10 mouse cellular contexts compared by ENCODE assay signal in the genomic region with DNA sequence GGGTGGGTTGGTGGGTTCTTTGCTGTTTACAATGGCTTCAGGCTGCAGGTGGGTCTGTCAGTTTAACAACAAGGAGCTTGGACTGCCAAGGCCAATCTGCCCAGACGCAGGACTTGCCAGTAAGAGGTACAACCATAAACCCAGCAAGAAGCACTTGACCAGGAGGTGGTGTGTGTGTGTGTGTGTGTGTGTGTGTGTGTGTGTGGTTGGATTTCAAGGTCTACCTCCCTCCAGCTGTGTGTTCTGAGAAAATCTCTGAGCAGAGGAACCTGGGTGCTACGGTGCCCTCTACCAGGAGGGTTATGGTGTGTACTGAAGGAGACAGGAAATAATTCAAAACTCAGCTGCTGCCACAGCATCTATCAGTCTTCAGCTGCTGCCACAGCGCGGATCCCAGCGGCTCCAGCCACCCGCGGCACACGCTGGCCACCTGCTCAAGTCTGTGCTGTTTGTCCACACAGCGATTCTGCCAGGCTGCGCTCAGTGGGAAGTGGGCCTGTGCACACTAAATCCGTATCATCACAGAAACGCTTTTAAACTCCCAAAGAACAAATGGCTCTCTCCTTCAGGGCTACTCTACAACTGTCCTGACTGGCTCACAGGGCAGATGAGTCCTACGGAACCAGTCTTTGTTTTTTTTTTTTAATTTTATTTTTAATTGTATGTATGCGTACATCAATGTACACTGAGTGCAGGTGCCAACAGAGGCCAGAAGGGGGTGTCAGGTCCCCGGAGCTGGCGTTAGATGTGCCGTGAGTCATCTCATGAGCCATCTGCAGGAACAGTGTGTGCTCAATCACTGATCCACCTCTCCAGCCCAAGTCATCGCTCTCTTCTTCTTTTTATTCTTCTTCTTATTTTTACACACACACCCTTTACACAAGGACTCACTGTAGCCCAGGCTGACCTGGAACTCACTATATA. TPM values are rescaled to one million over a fixed set of nuclear protein-coding genes. Genes with fewer than 3 reads are reported as not detected.
DNase-seq lines count a peak whose midpoint lies in the region; ATAC-seq and TF ChIP-seq lines count a peak whose summit lies in the region.
"Had no signal": no experiment of that assay in that cellular context is flagged by ENCODE, and none has a peak within 500 bp of the region (broad histone marks: within the 10 kb centered on the region; RNA-seq: fewer than 3 reads in every experiment).

No protein-coding gene starts in this region.

- no peaks in the 10 kb centered on the region for H3K27me3 ChIP-seq in intestine, postnatal 0 days (replicated peaks; ENCODE audit: control insufficient read depth, insufficient read depth, low read length)
- H3K27me3 ChIP-seq in intestine, embryonic 15.5 days (replicated peaks) = no peaks in the 10 kb centered on the region
- H3K27me3 ChIP-seq in ES-Bruce4 (ENCODE audit: control insufficient read depth, insufficient read depth, low read length, poor library complexity, severe bottlenecking) = no peaks in the 10 kb centered on the region
- no peaks in the 10 kb centered on the region for H3K27me3 ChIP-seq in kidney, embryonic 16.5 days (ENCODE audit: insufficient read depth, low read length)
- H3K27me3 ChIP-seq: heart, embryonic 13.5 days; stomach, embryonic 15.5 days had no signal

- WGBS in intestine, postnatal 0 days = 89% methylated on average over 18 of the region's 18 CpGs
- 88% methylated on average over 18 of the region's 18 CpGs for WGBS in intestine, embryonic 15.5 days
- 88% methylated on average over 18 of the region's 18 CpGs for WGBS in kidney, embryonic 16.5 days

- peak; percentile 48 for TF ChIP-seq CTCF in intestine, postnatal 0 days (IDR thresholded peaks at IDR 0.05; ENCODE audit: low read depth)
- TF ChIP-seq CTCF in ES-Bruce4 (IDR thresholded peaks at IDR 0.05; ENCODE audit: low read depth, low read length) = peak; percentile 58

- 0 out of 2 replicates have a peak, but pooled peaks have one; percentile 15 for ATAC-seq in intestine, postnatal 0 days
- no peak for ATAC-seq in intestine, embryonic 15.5 days
- ATAC-seq in kidney, embryonic 16.5 days (ENCODE audit: low FRiP score, low TSS enrichment) = no peak

- H3K27ac ChIP-seq in intestine, postnatal 0 days (ENCODE audit: low read depth, low read length) = no peak overlapping the region
- no peak overlapping the region for H3K27ac ChIP-seq in intestine, embryonic 15.5 days
- no peak overlapping the region for H3K27ac ChIP-seq in ES-Bruce4 (ENCODE audit: insufficient read depth, low read length)
- H3K27ac ChIP-seq in kidney, embryonic 16.5 days (ENCODE audit: low read length) = no peak overlapping the region
- H3K27ac ChIP-seq: heart, embryonic 13.5 days; stomach, embryonic 15.5 days had no signal

- no peak for TF ChIP-seq POLR2A in ES-Bruce4 (IDR thresholded peaks at IDR 0.05; ENCODE audit: insufficient read depth, low read length)

- no peaks in the 10 kb centered on the region for H3K9me3 ChIP-seq in intestine, postnatal 0 days (ENCODE audit: control insufficient read depth)
- H3K9me3 ChIP-seq in intestine, embryonic 15.5 days = no peaks in the 10 kb centered on the region
- no peaks in the 10 kb centered on the region for H3K9me3 ChIP-seq in ES-Bruce4 (replicated peaks; ENCODE audit: control insufficient read depth, insufficient read depth, low read length, poor library complexity, severe bottlenecking)
- H3K9me3 ChIP-seq in kidney, embryonic 16.5 days (ENCODE audit: low read length) = no peaks in the 10 kb centered on the region
- H3K9me3 ChIP-seq: heart, embryonic 13.5 days; stomach, embryonic 15.5 days had no signal

- no peaks in the 10 kb centered on the region for H3K4me1 ChIP-seq in intestine, postnatal 0 days (replicated peaks; ENCODE audit: control insufficient read depth, insufficient read depth, low read length)
- no peaks in the 10 kb centered on the region for H3K4me1 ChIP-seq in intestine, embryonic 15.5 days (replicated peaks)
- no peaks in the 10 kb centered on the region for H3K4me1 ChIP-seq in ES-Bruce4 (ENCODE audit: control insufficient read depth, insufficient read depth, low read length)
- H3K4me1 ChIP-seq in kidney, embryonic 16.5 days (ENCODE audit: insufficient read depth, low read length) = no peaks in the 10 kb centered on the region
- H3K4me1 ChIP-seq: stomach, embryonic 15.5 days had no signal

- peaks cover 49% of the 10 kb centered on the region for H3K36me3 ChIP-seq in intestine, postnatal 0 days (ENCODE audit: control insufficient read depth, insufficient read depth)
- peaks cover 20% of the 10 kb centered on the region for H3K36me3 ChIP-seq in intestine, embryonic 15.5 days
- no peaks in the 10 kb centered on the region for H3K36me3 ChIP-seq in ES-Bruce4 (ENCODE audit: control insufficient read depth, insufficient read depth, low read length, poor library complexity, severe bottlenecking)
- peaks cover 44% of the 10 kb centered on the region for H3K36me3 ChIP-seq in kidney, embryonic 16.5 days (ENCODE audit: insufficient read depth, low read length)

- no peak for TF ChIP-seq EP300 in ES-Bruce4 (IDR thresholded peaks at IDR 0.05; ENCODE audit: insufficient read depth, low read depth, low read length)

- no peak overlapping the region for H3K9ac ChIP-seq in intestine, postnatal 0 days (ENCODE audit: low read depth, low read length)
- no peak overlapping the region for H3K9ac ChIP-seq in intestine, embryonic 15.5 days
- H3K9ac ChIP-seq in ES-Bruce4 (ENCODE audit: low read depth, poor library complexity, severe bottlenecking) = no peak overlapping the region
- H3K9ac ChIP-seq in kidney, embryonic 16.5 days (replicated peaks; ENCODE audit: low read length) = no peak overlapping the region
- H3K9ac ChIP-seq: heart, embryonic 13.5 days; stomach, embryonic 15.5 days had no signal

- DNase-seq in 3T3-L1 (ENCODE audit: low read depth, low spot score) = peak; percentile 54
- DNase-seq in cerebellum, adult 8-10 months = peak; percentile 84
- DNase-seq in urinary bladder, postnatal 14 days (ENCODE audit: low spot score) = no peak
- no peak for DNase-seq in urinary bladder, adult 2 months (ENCODE audit: low spot score)

- no peak overlapping the region for H3K4me2 ChIP-seq in intestine, postnatal 0 days (replicated peaks; ENCODE audit: low read depth)
- H3K4me2 ChIP-seq in intestine, embryonic 15.5 days (replicated peaks) = no peak overlapping the region
- no peak overlapping the region for H3K4me2 ChIP-seq in kidney, embryonic 16.5 days (replicated peaks; ENCODE audit: low read depth, low read length)
- H3K4me2 ChIP-seq: heart, embryonic 13.5 days; stomach, embryonic 15.5 days had no signal

- H3K4me3 ChIP-seq in intestine, postnatal 0 days (ENCODE audit: low read depth, low read length) = no peak overlapping the region
- no peak overlapping the region for H3K4me3 ChIP-seq in intestine, embryonic 15.5 days (replicated peaks)
- H3K4me3 ChIP-seq in ES-Bruce4 (ENCODE audit: low read depth, low read length) = no peak overlapping the region
- H3K4me3 ChIP-seq in kidney, embryonic 16.5 days (ENCODE audit: low read length) = no peak overlapping the region
- H3K4me3 ChIP-seq: heart, embryonic 13.5 days; stomach, embryonic 15.5 days had no signal

RNA-seq across cellular contexts. Expression of gene Ankrd13a, which starts 9.4 kb away (rescaled TPM):
- 59.7 and 61.9 TPM in 2 replicates for polyA plus RNA-seq in intestine, postnatal 0 days (2015; fragmentation: Nextera tagmentation; extraction: Ambion mirVana)
- polyA plus RNA-seq in intestine, embryonic 15.5 days (2015; fragmentation: Nextera tagmentation; extraction: Ambion mirVana) = 55.1 and 55.3 TPM in 2 replicates
- 70.6 and 71.8 TPM in 2 replicates for polyA plus RNA-seq in ES-Bruce4 (2011; ENCODE audit: insufficient read depth, insufficient read length, low read depth, missing spikeins)
- polyA plus RNA-seq in urinary bladder, adult 2 months (2012; rRNA removed) = 55.6 and 63.2 TPM in 2 replicates
- 15.6 and 33.9 TPM in 2 replicates for polyA plus RNA-seq in kidney, embryonic 16.5 days (2015; fragmentation: Nextera tagmentation; extraction: Ambion mirVana)

RNA-seq across cellular contexts. Expression of gene Git2, which starts 10.2 kb away (rescaled TPM):
- 13.8 and 17.8 TPM in 2 replicates for polyA plus RNA-seq in intestine, postnatal 0 days (2015; fragmentation: Nextera tagmentation; extraction: Ambion mirVana)
- polyA plus RNA-seq in intestine, embryonic 15.5 days (2015; fragmentation: Nextera tagmentation; extraction: Ambion mirVana) = 30.7 and 31.7 TPM in 2 replicates
- polyA plus RNA-seq in ES-Bruce4 (2011; ENCODE audit: insufficient read depth, insufficient read length, low read depth, missing spikeins) = 42.0 and 43.6 TPM in 2 replicates
- polyA plus RNA-seq in urinary bladder, adult 2 months (2012; rRNA removed) = 37.5 and 46.6 TPM in 2 replicates
- polyA plus RNA-seq in kidney, embryonic 16.5 days (2015; fragmentation: Nextera tagmentation; extraction: Ambion mirVana) = 45.7 and 50.1 TPM in 2 replicates

RNA-seq across cellular contexts. Expression of gene Tchp, which starts 57.5 kb away (rescaled TPM):
- polyA plus RNA-seq in intestine, postnatal 0 days (2015; fragmentation: Nextera tagmentation; extraction: Ambion mirVana) = 3.7 and 4.2 TPM in 2 replicates
- polyA plus RNA-seq in intestine, embryonic 15.5 days (2015; fragmentation: Nextera tagmentation; extraction: Ambion mirVana) = 9.2 and 10.5 TPM in 2 replicates
- polyA plus RNA-seq in ES-Bruce4 (2011; ENCODE audit: insufficient read depth, insufficient read length, low read depth, missing spikeins) = 11.2 and 11.5 TPM in 2 replicates
- polyA plus RNA-seq in urinary bladder, adult 2 months (2012; rRNA removed) = 24.0 and 24.4 TPM in 2 replicates
- 15.5 and 16.1 TPM in 2 replicates for polyA plus RNA-seq in kidney, embryonic 16.5 days (2015; fragmentation: Nextera tagmentation; extraction: Ambion mirVana)

RNA-seq across cellular contexts. Expression of gene 1500011B03Rik, which starts 58.2 kb away (rescaled TPM):
- 59.0 and 60.5 TPM in 2 replicates for polyA plus RNA-seq in intestine, postnatal 0 days (2015; fragmentation: Nextera tagmentation; extraction: Ambion mirVana)
- 69.4 and 70.6 TPM in 2 replicates for polyA plus RNA-seq in intestine, embryonic 15.5 days (2015; fragmentation: Nextera tagmentation; extraction: Ambion mirVana)
- 36.3 and 40.7 TPM in 2 replicates for polyA plus RNA-seq in ES-Bruce4 (2011; ENCODE audit: insufficient read depth, insufficient read length, low read depth, missing spikeins)
- polyA plus RNA-seq in urinary bladder, adult 2 months (2012; rRNA removed) = 46.2 and 54.9 TPM in 2 replicates
- polyA plus RNA-seq in kidney, embryonic 16.5 days (2015; fragmentation: Nextera tagmentation; extraction: Ambion mirVana) = 105 and 111 TPM in 2 replicates

Comparison
In these comparisons a context has a peak if more than half of its experiments do, and no peak if none do; other contexts are left out.
1. DNase-seq: peak in 3T3-L1 (single experiment) and cerebellum, adult 8-10 months (single experiment); none in urinary bladder, postnatal 14 days (single experiment) and urinary bladder, adult 2 months (single experiment).